In the genomic region with DNA sequence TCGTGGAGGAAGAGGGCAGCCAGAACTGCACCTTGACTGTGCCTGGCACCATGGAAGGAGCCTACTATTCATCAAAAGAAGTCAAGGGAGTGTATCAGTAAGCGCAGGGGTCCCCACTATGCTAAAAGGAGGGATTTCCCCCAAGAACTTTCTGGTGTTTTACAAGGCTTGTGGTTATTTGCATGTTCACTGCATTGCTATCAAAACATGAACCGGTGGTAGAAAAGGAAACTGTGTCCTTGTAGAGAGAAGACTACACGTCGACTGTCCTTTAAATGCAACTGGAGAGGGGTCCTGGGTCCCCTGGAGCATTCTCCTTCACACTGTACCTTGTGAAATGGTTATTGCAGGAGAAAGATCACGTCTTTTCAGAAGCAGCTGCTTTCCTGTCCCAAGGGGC, we compare ENCODE assay signal across 21 mouse cellular contexts.
A peak's percentile ranks its signal among the peaks of the same experiment; 100 is the strongest.
DNase-seq lines count a peak whose midpoint lies in the region; ATAC-seq and TF ChIP-seq lines count a peak whose summit lies in the region.
"Had no signal": no experiment of that assay in that cellular context is flagged by ENCODE, and none has a peak within 500 bp of the region (broad histone marks: within the 10 kb centered on the region; RNA-seq: fewer than 3 reads in every experiment).

No protein-coding gene starts in this region.

- no peak overlapping the region for H3K4me3 ChIP-seq in left cerebral cortex, adult 2 months
- H3K4me3 ChIP-seq: forebrain, embryonic 10.5 days; forebrain, embryonic 13.5 days; heart, adult 2 months; heart, embryonic 10.5 days; heart, embryonic 13.5 days; intestine, embryonic 15.5 days had no signal

- DNase-seq in left cerebral cortex, adult 2 months (ENCODE audit: extremely low spot score in 1 of 2, low spot score in 2 of 2) = no peak
- no peak for DNase-seq in left cerebral cortex, postnatal 14 days (ENCODE audit: low spot score in 2 of 2)
- no peak for DNase-seq in lung, postnatal 25 days (ENCODE audit: low spot score)
- DNase-seq: adrenal gland, adult 8-10 months; adrenal gland, postnatal 25 days; cerebellum, adult 18-20 months; cerebellum, adult 9-10 months; cerebellum, postnatal 14 days; gastrocnemius, postnatal 10 days; gastrocnemius, postnatal 36 days; heart, adult 2 months had no signal

- TF ChIP-seq CTCF in left cerebral cortex, adult 2 months (IDR thresholded peaks at IDR 0.05) = no peak

- peak overlapping the region; percentile 47; the same call in 1 of the 2 replicates for H3K27ac ChIP-seq in left cerebral cortex, adult 2 months
- H3K27ac ChIP-seq: forebrain, embryonic 10.5 days; forebrain, embryonic 13.5 days; heart, adult 2 months; heart, embryonic 10.5 days; heart, embryonic 13.5 days; hindbrain, embryonic 14.5 days; intestine, embryonic 15.5 days had no signal

- intact Hi-C loops in left cerebral cortex, adult 2 months (cut with DNase I) = no loop called here
- intact Hi-C loops in left cerebral cortex, postnatal 14 days (cut with DNase I) = no loop called here

- peak; percentile 72 for ATAC-seq in CD4-positive, CD25-positive, alpha-beta regulatory T cell, adult 4 months
- peak; percentile 54 for ATAC-seq in activated CD4-positive, CD25-positive, alpha-beta regulatory T cell, adult 4 months
- ATAC-seq in monocyte, adult 5-6 weeks (replicated peaks; ENCODE audit: insufficient number of reproducible peaks, low FRiP score, low TSS enrichment, poor library complexity, severe bottlenecking) = no peak
- ATAC-seq: forebrain, embryonic 13.5 days; forebrain, embryonic 16.5 days; intestine, embryonic 15.5 days had no signal
